23 mouse cellular contexts compared by ENCODE assay signal in genomic region chr2:167972809-167973208, GRCm38 (mm10). TPM values are rescaled to one million over a fixed set of nuclear protein-coding genes. Genes with fewer than 3 reads are reported as not detected.
DNase-seq lines count a peak whose midpoint lies in the region; ATAC-seq lines count a peak whose summit lies in the region.
"Had no signal": no experiment of that assay in that cellular context is flagged by ENCODE, and none has a peak within 500 bp of the region (broad histone marks: within the 10 kb centered on the region; RNA-seq: fewer than 3 reads in every experiment).

No protein-coding gene starts in this region.

- H3K9me3 ChIP-seq in heart, embryonic 10.5 days: no peaks in the 10 kb centered on the region
- no peaks in the 10 kb centered on the region for H3K9me3 ChIP-seq in heart, embryonic 16.5 days (replicated peaks; ENCODE audit: control insufficient read depth, low read length)
- no peaks in the 10 kb centered on the region for H3K9me3 ChIP-seq in lung, embryonic 16.5 days (ENCODE audit: control insufficient read depth, low read length)
- H3K9me3 ChIP-seq: kidney, embryonic 15.5 days; midbrain, embryonic 10.5 days; neural tube, embryonic 13.5 days had no signal

- H3K4me2 ChIP-seq in heart, embryonic 16.5 days (ENCODE audit: low read depth, low read length): no peak overlapping the region
- H3K4me2 ChIP-seq in lung, embryonic 16.5 days (ENCODE audit: low read depth, low read length): no peak overlapping the region
- H3K4me2 ChIP-seq: kidney, embryonic 15.5 days; neural tube, embryonic 13.5 days had no signal

- peaks cover 83% of the 10 kb centered on the region for H3K36me3 ChIP-seq in heart, embryonic 10.5 days
- peaks cover 38% of the 10 kb centered on the region for H3K36me3 ChIP-seq in heart, embryonic 16.5 days (ENCODE audit: control insufficient read depth, insufficient read depth)
- peaks cover 41% of the 10 kb centered on the region for H3K36me3 ChIP-seq in lung, embryonic 16.5 days (ENCODE audit: control insufficient read depth, insufficient read depth, low read length)

- intact Hi-C loops in heart, postnatal 10 days (cut with DNase I): no loop called here

- ATAC-seq in heart, embryonic 16.5 days (replicated peaks; ENCODE audit: extremely low read depth, insufficient read depth, low FRiP score): no peak
- peak; percentile 51 for ATAC-seq in lung, embryonic 16.5 days (ENCODE audit: low read depth)
- ATAC-seq: forebrain, postnatal 0 days; hindbrain, postnatal 0 days; midbrain, embryonic 16.5 days had no signal

- no peak overlapping the region for H3K4me3 ChIP-seq in heart, embryonic 10.5 days
- H3K4me3 ChIP-seq in heart, embryonic 16.5 days (ENCODE audit: low read length): no peak overlapping the region
- H3K4me3 ChIP-seq in lung, embryonic 16.5 days (ENCODE audit: low read length): no peak overlapping the region
- H3K4me3 ChIP-seq: kidney, embryonic 15.5 days; midbrain, embryonic 10.5 days; myocyte; neural tube, embryonic 13.5 days had no signal

- H3K27me3 ChIP-seq in heart, embryonic 10.5 days (ENCODE audit: insufficient read depth, poor library complexity, severe bottlenecking): no peaks in the 10 kb centered on the region
- no peaks in the 10 kb centered on the region for H3K27me3 ChIP-seq in heart, embryonic 16.5 days (ENCODE audit: control insufficient read depth, insufficient read depth, low read length)
- H3K27me3 ChIP-seq in lung, embryonic 16.5 days (ENCODE audit: control insufficient read depth, insufficient read depth, low read depth, low read length): peaks cover 3% of the 10 kb centered on the region; the same call in 1 of the 2 replicates
- H3K27me3 ChIP-seq: kidney, embryonic 15.5 days; neural tube, embryonic 13.5 days had no signal

- peaks cover 44% of the 10 kb centered on the region for H3K4me1 ChIP-seq in heart, embryonic 10.5 days
- peaks cover 14% of the 10 kb centered on the region for H3K4me1 ChIP-seq in heart, embryonic 16.5 days (ENCODE audit: control insufficient read depth, insufficient read depth, low read length)
- H3K4me1 ChIP-seq in lung, embryonic 16.5 days (replicated peaks; ENCODE audit: control insufficient read depth, insufficient read depth, low read length): peaks cover 34% of the 10 kb centered on the region
- H3K4me1 ChIP-seq: kidney, embryonic 15.5 days; midbrain, embryonic 10.5 days; neural tube, embryonic 13.5 days had no signal

- H3K9ac ChIP-seq in heart, embryonic 16.5 days (ENCODE audit: low read length): no peak overlapping the region
- H3K9ac ChIP-seq in lung, embryonic 16.5 days (ENCODE audit: low read length): no peak overlapping the region
- H3K9ac ChIP-seq: forebrain, postnatal 0 days; kidney, embryonic 15.5 days; liver, embryonic 14.5 days; neural tube, embryonic 13.5 days had no signal

- WGBS in heart, embryonic 10.5 days: 4% methylated on average over 1 of the region's 1 CpGs
- 0% methylated on average over 1 of the region's 1 CpGs for WGBS in heart, embryonic 16.5 days
- WGBS in lung, embryonic 16.5 days: 0% methylated on average over 1 of the region's 1 CpGs

- peak overlapping the region; percentile 65 for H3K27ac ChIP-seq in heart, embryonic 10.5 days
- peak overlapping the region; percentile 7; the same call in 1 of the 2 replicates for H3K27ac ChIP-seq in heart, embryonic 16.5 days (ENCODE audit: low read length)
- peak overlapping the region; percentile 76 for H3K27ac ChIP-seq in lung, embryonic 16.5 days (ENCODE audit: low read length)
- H3K27ac ChIP-seq: hindbrain, postnatal 0 days; kidney, embryonic 15.5 days; liver, embryonic 14.5 days; midbrain, embryonic 10.5 days; neural tube, embryonic 13.5 days had no signal

- no peak for DNase-seq in heart, embryonic 10.5 days (ENCODE audit: low spot score)
- no peak for DNase-seq in heart, adult 9 months (ENCODE audit: low spot score in 2 of 2)
- no peak for DNase-seq in heart, postnatal 10 days
- no peak for DNase-seq in lung, postnatal 25 days (ENCODE audit: low spot score)
- peak; percentile 24 for DNase-seq in yolk sac, embryonic 10.5 days (ENCODE audit: low spot score)
- no peak for DNase-seq in cerebellum, adult 8-10 months
- DNase-seq: adrenal gland, postnatal 14 days; cerebellum, postnatal 10 days; forebrain, postnatal 0 days; gastrocnemius, postnatal 14 days; heart, adult 11 months; kidney, adult 11 months; kidney, postnatal 36 days; layer of hippocampus, postnatal 36 days had no signal

RNA-seq across cellular contexts. Expression of gene Ripor3, which starts 37.6 kb away (rescaled TPM):
- 1.3 and 2.5 TPM in 2 replicates for polyA plus RNA-seq in heart, embryonic 10.5 days (2016; fragmentation: Nextera tagmentation; extraction: Ambion mirVana)
- polyA plus RNA-seq in heart, embryonic 16.5 days (2015; fragmentation: Nextera tagmentation; extraction: Ambion mirVana): 0.84 and 0.99 TPM in 2 replicates
- under 1 TPM; 0.91 to 0.97 TPM for total RNA-seq in heart, postnatal 10 days (2021)
- polyA plus RNA-seq in lung, embryonic 16.5 days (2015; fragmentation: Nextera tagmentation; extraction: Ambion mirVana): 2.0 and 2.5 TPM in 2 replicates

RNA-seq across cellular contexts. Expression of gene Ptpn1, which starts 41.0 kb away (rescaled TPM):
- polyA plus RNA-seq in heart, embryonic 10.5 days (2016; fragmentation: Nextera tagmentation; extraction: Ambion mirVana): 45.3 and 58.3 TPM in 2 replicates
- polyA plus RNA-seq in heart, embryonic 16.5 days (2015; fragmentation: Nextera tagmentation; extraction: Ambion mirVana): 44.7 and 50.8 TPM in 2 replicates
- 10 to 100 TPM; 27.3 to 34.9 TPM for total RNA-seq in heart, postnatal 10 days (2021)
- 56.3 and 73.3 TPM in 2 replicates for polyA plus RNA-seq in lung, embryonic 16.5 days (2015; fragmentation: Nextera tagmentation; extraction: Ambion mirVana)

Comparison
In these comparisons a context has a peak if more than half of its experiments do, and no peak if none do; other contexts are left out.
1. H3K27ac ChIP-seq: peak in every context shown above with its lines; median percentile 76 in lung, embryonic 16.5 days; 65 in heart, embryonic 10.5 days; 7 in heart, embryonic 16.5 days.